Mouse (Mus musculus): ENCODE measurements around the gene Nxpe3. TPM values are rescaled to one million over a fixed set of nuclear protein-coding genes. Genes with fewer than 3 reads are reported as not detected.

Gene Nxpe3
- total RNA-seq (2021) = under 1 TPM; 0.12 to 0.48 TPM
- long read RNA-seq, experiment 1 = 0 reads
- long read RNA-seq, experiment 2 = 0 reads

DNA sequence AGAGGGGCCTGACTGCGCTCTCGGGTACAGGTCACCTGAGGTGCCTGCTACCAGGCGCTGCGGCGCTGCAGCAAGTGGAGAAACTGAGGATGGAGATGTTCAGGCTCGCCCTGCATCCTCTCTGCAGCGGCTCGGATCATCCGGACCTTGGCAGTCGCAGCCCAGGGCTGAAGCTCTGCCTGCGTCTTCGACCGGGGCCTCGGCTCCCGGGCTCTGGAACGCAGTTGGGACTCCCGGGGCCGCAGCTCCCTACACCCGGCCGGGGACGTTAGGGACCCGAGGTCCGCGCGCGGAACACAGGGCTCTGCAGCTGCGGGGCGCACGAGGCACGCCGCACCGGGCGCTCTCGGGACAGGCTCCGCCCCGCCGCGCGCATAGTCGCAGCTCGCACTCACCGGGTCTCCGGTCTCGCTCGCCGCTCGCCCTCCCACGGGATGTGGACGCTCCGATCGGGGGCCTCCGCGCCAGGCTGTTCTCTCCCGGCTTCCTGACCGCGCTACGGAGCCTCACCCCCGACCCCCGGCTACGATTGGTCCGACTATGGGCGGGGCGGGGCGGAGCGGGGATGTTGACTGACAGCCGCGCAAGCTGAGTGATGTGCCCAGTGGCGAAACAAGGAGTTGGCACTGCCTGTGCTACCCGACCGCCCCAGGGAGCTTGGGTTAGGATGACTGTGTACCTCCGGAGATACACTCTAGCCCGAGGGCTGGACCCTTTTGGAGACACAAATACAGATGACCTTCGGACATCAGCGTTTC, at the start of gene Nxpe3:
Nxpe3 (minus strand) TSS at position 393 of the 758 bp plus-strand sequence.
- intact Hi-C loops (cut with DNase I) = no loop called here
- peak; percentile 74 to 77 for DNase-seq

DNA sequence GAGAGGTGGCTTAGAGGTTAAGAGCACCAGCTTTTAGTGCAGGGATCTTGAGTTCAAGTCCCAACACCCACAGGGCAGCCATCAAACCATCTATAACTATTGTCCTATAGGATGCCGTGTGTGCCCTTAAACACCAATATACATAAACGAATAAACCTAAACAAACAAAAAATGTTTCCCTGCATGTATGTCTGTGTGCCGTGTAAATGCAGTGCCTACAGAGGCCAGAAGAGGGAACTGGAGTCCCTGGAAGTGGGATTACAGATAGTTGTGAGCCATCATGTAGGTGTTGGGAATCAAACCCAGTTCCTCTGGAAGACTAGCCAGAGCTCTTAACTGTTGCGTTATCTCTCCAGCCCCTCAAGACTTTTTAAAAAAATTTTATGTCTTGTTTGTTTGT, 45.7 kb upstream of the Nxpe3 start:
- DNase-seq = no peak
- intact Hi-C loops (cut with DNase I) = no loop called here

- DNase-seq = no peak
- intact Hi-C loops (cut with DNase I) = no loop called here
These were observed 44.6 kb upstream of the Nxpe3 start for GRCm38 (mm10) chr16:55939703-55940102.

GRCm38 (mm10) chr16:55938761-55939160, 43.7 kb upstream of the Nxpe3 start:
- intact Hi-C loops (cut with DNase I) = no loop called here

GRCm38 (mm10) chr16:55934453-55935037, 39.5 kb upstream of the Nxpe3 start, which contains the start of gene Cep97:
TSS of gene Cep97 (minus strand) at chr16:55934855.
- peak; percentile 80 to 84 for DNase-seq
- intact Hi-C loops (cut with DNase I) = no loop called here

More at GRCm38 (mm10) chr16:55938761-55939160, 43.7 kb upstream of the Nxpe3 start:
- no peak for DNase-seq

- peak in 1 of 2 experiments; percentile 5 for DNase-seq
- intact Hi-C loops (cut with DNase I) = no loop called here
These were observed 38.7 kb upstream of the Nxpe3 start for GRCm38 (mm10) chr16:55933681-55934343.

GRCm38 (mm10) chr16:55924010-55924409, 28.9 kb upstream of the Nxpe3 start:
- DNase-seq = no peak
- intact Hi-C loops (cut with DNase I) = no loop called here

GRCm38 (mm10) chr16:55922079-55922478, 27.0 kb upstream of the Nxpe3 start:
- intact Hi-C loops (cut with DNase I) = no loop called here
- no peak for DNase-seq

- intact Hi-C loops (cut with DNase I) = no loop called here
- no peak for DNase-seq
These were observed 19.6 kb upstream of the Nxpe3 start for GRCm38 (mm10) chr16:55914716-55915115.

GRCm38 (mm10) chr16:55910208-55910793, 15.2 kb upstream of the Nxpe3 start:
- DNase-seq = no peak
- intact Hi-C loops (cut with DNase I) = no loop called here

GRCm38 (mm10) chr16:55906928-55907679, 12.0 kb upstream of the Nxpe3 start:
- intact Hi-C loops (cut with DNase I) = no loop called here

GRCm38 (mm10) chr16:55905370-55905769, 10.3 kb upstream of the Nxpe3 start:
- intact Hi-C loops (cut with DNase I) = no loop called here
- no peak for DNase-seq

More at GRCm38 (mm10) chr16:55906928-55907679, 12.0 kb upstream of the Nxpe3 start:
- no peak for DNase-seq

DNA sequence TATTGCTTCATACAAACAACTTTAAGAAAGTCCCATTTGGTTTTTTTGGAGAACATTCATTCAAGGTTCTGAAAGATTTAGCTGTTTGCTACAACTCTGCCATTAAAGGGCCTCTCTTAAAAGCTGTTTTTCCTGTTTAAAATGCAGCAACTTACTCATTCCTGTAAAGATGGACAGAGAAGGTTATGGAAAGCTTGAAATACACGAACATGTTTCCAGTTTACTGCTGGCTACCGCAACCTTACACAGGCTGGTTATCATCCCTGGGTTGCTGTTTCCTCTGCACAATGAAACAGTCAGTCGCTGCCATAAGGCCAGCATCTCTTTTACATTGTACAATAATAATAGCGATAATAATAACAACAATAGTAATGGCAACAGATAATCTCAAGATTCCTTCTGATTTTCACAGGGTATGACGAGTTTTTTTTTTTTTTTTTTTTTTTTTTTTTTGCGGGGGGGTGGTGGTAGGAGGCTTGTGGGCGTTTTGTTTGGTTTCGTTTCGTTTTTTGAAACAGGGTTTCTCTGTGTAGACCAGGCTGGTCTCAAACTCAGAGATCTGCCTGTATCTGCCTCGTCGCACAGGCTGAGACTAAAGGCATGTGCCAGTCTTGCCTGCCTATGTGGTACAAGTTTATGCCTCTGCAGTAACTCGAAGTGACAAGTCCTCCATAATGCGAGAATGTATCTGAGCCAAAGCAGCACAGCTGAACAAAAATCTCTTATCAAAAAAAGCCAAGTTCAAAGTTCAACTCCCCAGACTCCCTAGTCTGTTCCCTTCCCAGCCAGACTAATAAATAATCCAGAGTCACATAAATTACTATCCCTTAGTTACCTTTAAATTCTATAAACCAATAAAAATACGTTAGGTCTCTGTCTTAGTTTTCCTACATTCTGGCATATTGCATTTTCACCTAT, 7.0 kb upstream of the Nxpe3 start:
- no peak for DNase-seq
- intact Hi-C loops (cut with DNase I) = no loop called here

DNA sequence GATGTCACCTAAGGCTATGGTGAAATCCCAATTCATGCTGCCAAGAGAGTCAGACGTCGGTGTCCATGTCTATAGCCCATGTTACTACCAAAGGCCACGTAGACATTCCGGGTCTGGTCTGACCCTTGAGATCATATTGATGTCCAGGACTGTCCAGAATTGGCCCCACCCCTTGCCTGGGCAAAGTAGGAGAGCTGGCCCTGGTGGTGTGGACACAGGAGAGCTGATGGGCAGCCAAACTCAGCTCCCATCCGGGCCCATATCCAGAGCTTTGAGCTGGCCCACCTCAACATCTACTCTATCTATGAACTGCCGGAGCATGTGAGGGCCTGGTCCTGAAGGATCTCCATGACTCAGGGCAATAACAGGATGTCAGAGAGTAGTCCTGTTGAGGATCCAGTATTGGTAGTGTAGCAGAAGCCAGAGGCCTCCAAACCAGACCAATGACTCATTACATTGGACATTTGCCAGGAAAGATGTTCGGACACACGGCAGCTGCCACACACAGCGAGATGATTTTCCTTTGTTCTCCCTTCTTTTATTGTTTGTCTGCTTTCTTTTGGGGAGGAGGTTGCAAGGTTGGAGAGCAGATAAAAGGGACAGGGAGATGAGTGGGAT, 3.4 kb upstream of the Nxpe3 start:
- DNase-seq = no peak
- intact Hi-C loops (cut with DNase I) = no loop called here

- intact Hi-C loops (cut with DNase I) = no loop called here
- no peak for DNase-seq
These were observed 588 bp upstream of the Nxpe3 start for GRCm38 (mm10) chr16:55895651-55896095.

DNA sequence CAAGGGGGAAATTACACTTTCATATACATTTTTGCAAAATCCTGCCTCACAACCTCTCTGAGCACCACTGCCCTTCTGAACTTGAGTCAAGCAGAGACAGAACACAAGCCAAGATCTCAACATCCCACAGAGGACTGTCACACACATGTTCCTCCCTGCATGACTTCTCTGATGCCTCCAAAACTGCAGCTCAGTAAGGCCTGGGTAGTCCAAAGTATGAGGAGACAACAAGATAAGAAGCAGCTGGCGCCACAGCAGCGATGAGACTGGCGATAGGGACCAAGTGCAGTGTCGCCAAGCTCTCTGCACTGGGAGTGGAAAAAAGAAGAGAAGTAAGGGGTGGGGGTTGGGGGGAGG, 571 bp downstream of the Nxpe3 start:
- no peak for DNase-seq
- intact Hi-C loops (cut with DNase I) = no loop called here

DNA sequence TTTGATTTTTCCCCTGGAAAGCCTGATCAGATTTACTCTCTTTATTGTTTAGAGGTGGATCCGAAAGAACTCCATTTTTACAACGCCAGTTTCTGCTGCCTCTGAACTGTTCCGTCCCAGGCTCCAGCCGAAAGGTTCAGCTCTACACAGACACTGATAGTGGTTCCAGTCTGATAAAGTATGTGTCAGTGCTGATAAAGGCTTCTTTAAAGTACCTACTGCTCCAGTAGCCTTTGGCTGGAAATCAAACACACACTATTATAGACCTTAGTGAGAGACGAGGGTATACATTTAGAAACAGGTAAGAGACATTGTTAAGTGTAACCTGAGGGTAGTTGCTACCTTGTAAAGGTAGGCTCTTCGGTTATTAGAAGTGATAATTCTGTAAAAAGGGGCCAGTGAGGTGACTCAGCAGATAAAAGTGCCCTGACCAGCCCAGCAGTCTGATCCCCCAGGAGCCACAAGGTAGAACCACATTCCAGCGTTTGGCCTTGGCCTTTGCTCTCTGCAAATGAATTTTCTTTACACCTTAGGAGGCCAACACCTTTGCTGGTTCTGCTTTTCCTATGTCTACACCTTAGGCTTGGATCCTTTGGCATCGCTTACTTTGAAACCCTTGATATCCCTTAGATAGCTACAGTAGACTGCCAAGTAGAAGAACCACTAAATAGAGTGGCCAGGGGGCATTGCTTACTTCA, 1.5 kb downstream of the Nxpe3 start:
- intact Hi-C loops (cut with DNase I) = no loop called here
- no peak for DNase-seq

- DNase-seq = no peak
- intact Hi-C loops (cut with DNase I) = no loop called here
These were observed 2.6 kb downstream of the Nxpe3 start for GRCm38 (mm10) chr16:55892484-55892883.
